Mouse (Mus musculus) midbrain, embryonic 15.5 days (tissue): Measurements from ENCODE around the gene Kntc1. TPM values are rescaled to one million over a fixed set of nuclear protein-coding genes. Genes with fewer than 3 reads are reported as not detected.

ENCODE experiments used
- ATAC-seq: fragments of 200-750 bp; cut with Nextera tagmentation; replicated peaks from 2 replicates; pipeline ENCODE4 v1.8.0; 2017; ENCODE audit warnings: moderate TSS enrichment
- H3K27ac ChIP-seq: fragments of 300-500 bp; sonication (generic); 2 replicates; pipeline ENCODE4 v1.5.1; 2015; ENCODE audit warnings: mild to moderate bottlenecking, inconsistent platforms
- H3K27me3 ChIP-seq: fragments of 300-500 bp; sonication (generic); replicated peaks from 2 replicates; pipeline ENCODE4 v1.6.1; 2015; ENCODE audit warnings: inconsistent platforms
- H3K36me3 ChIP-seq: fragments of 300-500 bp; sonication (generic); replicated peaks from 2 replicates; pipeline ENCODE4 v1.6.1; 2015; ENCODE audit warnings: inconsistent platforms
- H3K4me1 ChIP-seq: fragments of 300-500 bp; sonication (generic); 2 replicates; pipeline ENCODE4 v1.6.1; 2015; ENCODE audit warnings: inconsistent platforms
- H3K4me2 ChIP-seq: fragments of 300-500 bp; sonication (generic); 2 replicates; pipeline ENCODE4 v1.6.1; 2015; ENCODE audit warnings: inconsistent platforms, mild to moderate bottlenecking, moderate library complexity
- H3K4me3 ChIP-seq: fragments of 300-500 bp; sonication (generic); 2 replicates; pipeline ENCODE4 v1.5.1; 2015; ENCODE audit warnings: mild to moderate bottlenecking, inconsistent platforms
- H3K9ac ChIP-seq: fragments of 300-500 bp; sonication (generic); 2 replicates; pipeline ENCODE4 v1.6.1; 2015; ENCODE audit warnings: mild to moderate bottlenecking, inconsistent platforms
- H3K9me3 ChIP-seq: fragments of 300-500 bp; sonication (generic); 2 replicates; pipeline ENCODE4 v1.6.1; 2016; ENCODE audit warnings: inconsistent platforms
- WGBS: fragments of 180-500 bp; shearing (Covaris S2); methylation state at CpG from one replicate; pipeline ENCODE4 v1.1.7; 2015; ENCODE audit warnings: mixed read lengths; 5-methylcytosine and 5-hydroxymethylcytosine counted together
- polyA plus RNA-seq: library from polyadenylated mRNA; unstranded; fragments of >200 nt; fragmentation: Nextera tagmentation; extraction: Ambion mirVana; gene quantifications from 2 replicates; pipeline ENCODE4 v1.2.1, GENCODE M21; 2015

Kntc1 gene
- polyA plus RNA-seq, 1 experiment from 2014 or later, result 3.9 TPM

DNA sequence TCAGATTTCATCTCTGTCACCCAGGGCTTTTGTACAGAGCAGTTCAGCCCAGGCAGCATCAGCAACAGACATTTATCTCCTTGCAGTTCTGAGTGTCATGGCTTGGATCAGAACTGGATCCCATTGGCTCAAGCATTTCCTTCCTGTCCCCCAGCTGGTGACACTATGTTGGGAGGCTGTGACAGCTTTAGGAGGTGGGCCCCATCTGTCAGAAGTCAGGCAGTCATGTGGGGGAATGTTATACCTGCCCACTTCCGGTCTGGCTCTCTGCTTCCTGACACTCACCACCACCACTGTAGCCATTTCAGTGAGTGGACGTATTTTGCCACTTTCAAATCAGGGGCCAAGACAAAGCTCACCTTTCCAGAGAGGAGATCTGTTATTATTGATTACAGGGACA is 101.9 kb downstream of the Kntc1 start:
- ATAC-seq, result no peak
- H3K9ac ChIP-seq, result no peak overlapping the region
- H3K36me3 ChIP-seq, result no peaks in the 10 kb centered on the region
- H3K4me2 ChIP-seq, result no peak overlapping the region
- H3K27ac ChIP-seq, result no peak overlapping the region
- no peaks in the 10 kb centered on the region for H3K4me1 ChIP-seq
- H3K9me3 ChIP-seq, result no peaks in the 10 kb centered on the region
- H3K27me3 ChIP-seq, result no peaks in the 10 kb centered on the region
- 70% methylated on average over 2 of the region's 2 CpGs for WGBS
- H3K4me3 ChIP-seq, result no peak overlapping the region

GRCm38 (mm10) chr5:123853877-123854504 is 104.5 kb downstream of the Kntc1 start:
- no peak overlapping the region for H3K9ac ChIP-seq
- no peak overlapping the region for H3K4me2 ChIP-seq
- no peaks in the 10 kb centered on the region for H3K9me3 ChIP-seq
- WGBS, result 91% methylated on average over 11 of the region's 11 CpGs
- H3K27me3 ChIP-seq, result no peaks in the 10 kb centered on the region
- no peak overlapping the region for H3K27ac ChIP-seq
- no peak for ATAC-seq
- H3K4me1 ChIP-seq, result no peaks in the 10 kb centered on the region
- H3K36me3 ChIP-seq, result no peaks in the 10 kb centered on the region
- H3K4me3 ChIP-seq, result no peak overlapping the region

GRCm38 (mm10) chr5:123854511-123854910 is 105.0 kb downstream of the Kntc1 start:
- Histone ChIP-seq H3K4me3 (no peak overlapping the region), H3K27me3 (no peaks in the 10 kb centered on the region), H3K36me3 (no peaks in the 10 kb centered on the region), H3K4me2 (no peak overlapping the region), H3K9ac (no peak overlapping the region), H3K9me3 (no peaks in the 10 kb centered on the region), H3K4me1 (no peaks in the 10 kb centered on the region), H3K27ac (no peak overlapping the region)
- no peak for ATAC-seq
- 87% methylated on average over 9 of the region's 9 CpGs for WGBS

DNA sequence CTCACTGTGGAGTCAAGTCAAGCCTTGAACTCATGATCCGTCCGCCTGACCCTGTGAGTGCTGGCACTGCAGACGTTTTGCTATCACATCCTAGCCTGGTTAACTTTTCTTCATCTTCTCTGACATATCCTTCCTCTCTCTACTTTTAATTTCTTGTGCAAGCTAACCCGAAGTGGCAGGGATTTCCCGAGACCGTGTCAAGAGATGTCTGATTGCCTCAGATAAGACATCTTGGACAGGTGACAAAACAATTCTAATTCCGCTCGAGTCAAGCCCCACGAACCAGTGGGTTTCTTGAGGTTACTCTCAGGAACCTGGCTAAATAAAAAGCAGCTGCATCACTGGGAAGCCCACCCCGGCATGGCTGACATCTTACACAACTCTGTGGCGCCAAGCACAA is 109.3 kb downstream of the Kntc1 start:
- no peaks in the 10 kb centered on the region for H3K36me3 ChIP-seq
- H3K4me2 ChIP-seq, result no peak overlapping the region
- no peak overlapping the region for H3K27ac ChIP-seq
- no peak for ATAC-seq
- no peak overlapping the region for H3K9ac ChIP-seq
- H3K27me3 ChIP-seq, result no peaks in the 10 kb centered on the region
- H3K4me3 ChIP-seq, result no peak overlapping the region
- no peaks in the 10 kb centered on the region for H3K4me1 ChIP-seq
- no peaks in the 10 kb centered on the region for H3K9me3 ChIP-seq
- WGBS, result 87% methylated on average over 11 of the region's 11 CpGs

DNA sequence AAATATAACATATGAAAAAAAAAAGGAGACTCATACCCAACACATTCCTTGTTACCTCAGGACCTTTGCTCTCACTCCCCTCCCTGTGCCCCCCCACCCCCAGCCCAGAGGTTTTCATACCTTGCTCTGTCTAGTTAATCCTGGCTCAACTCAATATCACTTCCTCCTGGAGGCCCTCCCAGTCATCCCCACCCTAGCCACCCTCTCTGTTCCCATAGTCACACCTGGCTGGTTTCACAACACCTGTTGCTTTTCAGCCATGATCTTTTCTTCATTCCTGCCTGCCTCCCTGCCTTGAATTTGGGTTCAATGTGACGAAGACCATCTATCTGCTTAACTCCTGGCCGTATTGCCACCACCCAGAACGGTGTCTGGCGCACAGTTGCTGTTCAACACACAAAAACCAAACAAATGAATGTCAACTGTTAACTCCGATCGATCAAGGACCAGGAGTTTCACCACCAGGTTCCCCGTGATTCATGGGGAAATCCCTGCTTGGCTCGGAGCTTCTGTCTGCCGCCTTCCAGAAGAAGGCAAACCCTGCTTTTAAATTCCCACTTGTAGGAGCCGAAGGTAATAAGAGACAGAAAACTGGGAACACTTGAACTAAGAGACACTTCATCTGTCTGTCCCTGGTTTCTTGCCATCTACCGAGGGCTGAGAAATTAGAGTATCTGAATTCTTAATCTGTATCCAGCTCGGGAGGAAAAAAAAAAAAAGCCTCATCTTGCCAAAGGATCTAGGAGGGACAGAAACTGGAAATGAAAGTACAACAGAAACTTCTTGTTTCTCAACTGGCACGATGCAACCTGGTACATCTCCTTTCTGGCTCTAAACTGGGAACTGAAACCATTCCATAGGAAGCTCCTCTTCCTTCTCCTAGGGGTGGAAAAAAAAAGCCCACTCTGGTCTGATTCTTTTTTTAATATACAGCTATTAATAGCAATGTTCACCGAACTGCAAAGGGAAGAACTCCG is 113.1 kb downstream of the Kntc1 start:
- no peak overlapping the region for H3K27ac ChIP-seq
- H3K27me3 ChIP-seq, result no peaks in the 10 kb centered on the region
- no peak overlapping the region for H3K4me3 ChIP-seq
- ATAC-seq, result no peak
- WGBS, result 84% methylated on average over 15 of the region's 15 CpGs
- no peaks in the 10 kb centered on the region for H3K4me1 ChIP-seq
- no peaks in the 10 kb centered on the region for H3K36me3 ChIP-seq
- H3K9me3 ChIP-seq, result no peaks in the 10 kb centered on the region
- no peak overlapping the region for H3K4me2 ChIP-seq
- H3K9ac ChIP-seq, result no peak overlapping the region

DNA sequence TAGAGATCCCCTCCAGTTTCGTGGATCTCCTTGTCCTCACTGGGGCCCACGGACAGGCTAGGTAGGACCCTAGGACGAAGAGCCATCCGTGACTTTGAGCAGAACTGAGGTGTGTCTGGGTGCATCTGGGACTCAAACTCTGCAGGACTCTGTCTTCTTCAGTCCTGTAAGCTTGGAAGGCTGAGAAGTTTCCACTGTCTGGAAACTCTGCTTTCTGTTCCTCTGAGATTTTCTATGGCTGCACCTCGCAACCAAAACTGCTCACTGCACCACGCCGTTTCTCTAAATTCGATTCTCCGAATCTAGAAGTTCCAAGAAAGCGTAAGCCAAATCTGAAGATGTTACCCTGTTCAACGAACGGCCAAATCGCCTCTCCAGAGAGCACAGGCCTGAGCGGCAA is 114.4 kb downstream of the Kntc1 start:
- no peaks in the 10 kb centered on the region for H3K4me1 ChIP-seq
- no peak for ATAC-seq
- H3K4me2 ChIP-seq, result no peak overlapping the region
- no peak overlapping the region for H3K9ac ChIP-seq
- H3K27ac ChIP-seq, result no peak overlapping the region
- H3K27me3 ChIP-seq, result no peaks in the 10 kb centered on the region
- H3K9me3 ChIP-seq, result no peaks in the 10 kb centered on the region
- H3K4me3 ChIP-seq, result no peak overlapping the region
- WGBS, result 92% methylated on average over 14 of the region's 14 CpGs
- no peaks in the 10 kb centered on the region for H3K36me3 ChIP-seq

DNA sequence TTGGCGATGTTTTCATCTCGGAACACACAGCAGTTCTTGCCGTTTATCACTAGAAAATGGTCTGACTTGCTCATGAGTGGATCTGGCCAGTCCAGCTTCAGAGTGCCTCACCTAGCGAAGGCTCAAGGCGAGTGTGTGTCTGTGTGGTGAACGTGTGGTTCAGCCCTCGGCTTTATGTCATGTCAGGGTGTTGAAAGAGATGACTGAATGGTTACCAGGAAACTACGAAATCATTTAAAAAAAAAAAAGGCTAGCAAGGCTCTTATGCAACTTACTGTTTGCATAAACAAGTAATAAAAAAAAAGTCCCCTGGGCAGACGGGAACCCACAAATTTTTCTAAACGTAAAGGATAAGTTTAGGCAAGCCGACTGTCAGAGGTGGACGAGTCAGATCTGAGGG is 115.8 kb downstream of the Kntc1 start, which contains the start of gene Hcar2:
TSS of gene Hcar2 (minus strand) at position 135 of the 400 bp plus-strand sequence.
- no peak within 1 kb of the TSS for H3K27ac ChIP-seq
- WGBS, result 82% methylated on average over 12 of the region's 12 CpGs
- H3K4me2 ChIP-seq, result no peak within 1 kb of the TSS
- no peaks in the 10 kb centered on the region for H3K36me3 ChIP-seq
- H3K4me3 ChIP-seq, result no peak within 1 kb of the TSS
- H3K9ac ChIP-seq, result no peak within 1 kb of the TSS
- no peaks in the 10 kb centered on the region for H3K27me3 ChIP-seq
- no peaks in the 10 kb centered on the region for H3K4me1 ChIP-seq
- H3K9me3 ChIP-seq, result no peaks in the 10 kb centered on the region
- ATAC-seq, result no peak

DNA sequence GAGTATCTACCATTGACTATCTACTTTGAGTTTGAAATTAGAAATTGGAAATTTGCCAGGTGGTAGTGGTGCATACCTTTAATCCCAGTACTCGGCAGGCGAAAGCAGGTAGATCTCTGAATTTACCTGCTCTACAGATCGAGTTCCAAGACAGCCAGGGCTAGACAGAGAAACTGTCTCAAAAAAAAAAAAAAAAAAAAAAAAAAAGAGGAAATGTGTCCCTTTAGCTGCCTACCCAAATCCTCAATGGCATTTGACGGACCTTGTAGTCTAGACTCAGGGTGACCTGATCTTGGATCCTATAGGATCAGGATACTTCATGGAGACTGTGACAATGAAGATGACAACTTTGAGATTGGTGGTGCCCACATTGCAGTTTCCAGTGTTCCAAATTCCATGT is 116.9 kb downstream of the Kntc1 start:
- ATAC-seq, result no peak

GRCm38 (mm10) chr5:123869615-123870014 is 120.1 kb downstream of the Kntc1 start:
- Histone ChIP-seq H3K27ac (no peak overlapping the region), H3K4me1 (no peaks in the 10 kb centered on the region), H3K36me3 (no peaks in the 10 kb centered on the region), H3K27me3 (no peaks in the 10 kb centered on the region), H3K4me2 (no peak overlapping the region), H3K9me3 (no peaks in the 10 kb centered on the region), H3K4me3 (no peak overlapping the region), H3K9ac (no peak overlapping the region)
- WGBS, result 88% methylated on average over 4 of the region's 4 CpGs
- no peak for ATAC-seq

More for the DNA sequence above, 116.9 kb downstream of the Kntc1 start:
- Histone ChIP-seq H3K4me2 (no peak overlapping the region), H3K4me1 (no peaks in the 10 kb centered on the region), H3K9me3 (no peaks in the 10 kb centered on the region), H3K9ac (no peak overlapping the region), H3K27ac (no peak overlapping the region), H3K36me3 (no peaks in the 10 kb centered on the region), H3K4me3 (no peak overlapping the region), H3K27me3 (no peaks in the 10 kb centered on the region)
- WGBS, result 86% methylated on average over 4 of the region's 4 CpGs

Other genes with a start within 250 kb of the Kntc1 start
- 1.0 and 1.3 TPM in 2 replicates for gene B3gnt4, start 239.3 kb upstream of the Kntc1 start, polyA plus RNA-seq
- gene Diablo, start 225.5 kb upstream of the Kntc1 start, polyA plus RNA-seq, result 110 and 115 TPM in 2 replicates
- gene Gm49027, start 224.2 kb upstream of the Kntc1 start, polyA plus RNA-seq, result 1.1 and 1.5 TPM in 2 replicates
- 46.4 and 47.2 TPM in 2 replicates for gene Vps33a, start 176.7 kb upstream of the Kntc1 start, polyA plus RNA-seq
- 85.5 and 91.5 TPM in 2 replicates for gene Clip1, start 65.1 kb upstream of the Kntc1 start, polyA plus RNA-seq
- gene Zcchc8, start 28.6 kb upstream of the Kntc1 start, polyA plus RNA-seq, result 68.0 and 69.7 TPM in 2 replicates
- gene Rsrc2, start 302 bp upstream of the Kntc1 start, polyA plus RNA-seq, result 127 and 147 TPM in 2 replicates
- not detected in 2 replicates for gene Hcar2, start 115.8 kb downstream of the Kntc1 start, polyA plus RNA-seq
- gene Hcar1, start 130.3 kb downstream of the Kntc1 start, polyA plus RNA-seq, result 0.65 and 1.1 TPM in 2 replicates
- 114 and 129 TPM in 2 replicates for gene Denr, start 157.5 kb downstream of the Kntc1 start, polyA plus RNA-seq
- 5.4 and 7.6 TPM in 2 replicates for gene Gm43518, start 177.7 kb downstream of the Kntc1 start, polyA plus RNA-seq
- 4.4 and 6.7 TPM in 2 replicates for gene Ccdc62, start 181.0 kb downstream of the Kntc1 start, polyA plus RNA-seq
- 29.8 and 30.7 TPM in 2 replicates for gene Hip1r, start 223.9 kb downstream of the Kntc1 start, polyA plus RNA-seq